Mouse (Mus musculus) right cerebral cortex, adult 18-20 months (tissue): Measurements from ENCODE around the gene Vasn.
"Not testable (repeated sequence)": the region's sequence is repeated elsewhere in the genome, so short reads cannot be mapped to it uniquely, and the experiment has no call there.

Source experiments
- DNase-seq: peaks from one replicate; pipeline ENCODE4 v3.0.0; 2022; ENCODE audit warnings: mixed read lengths

Vasn gene

DNA sequence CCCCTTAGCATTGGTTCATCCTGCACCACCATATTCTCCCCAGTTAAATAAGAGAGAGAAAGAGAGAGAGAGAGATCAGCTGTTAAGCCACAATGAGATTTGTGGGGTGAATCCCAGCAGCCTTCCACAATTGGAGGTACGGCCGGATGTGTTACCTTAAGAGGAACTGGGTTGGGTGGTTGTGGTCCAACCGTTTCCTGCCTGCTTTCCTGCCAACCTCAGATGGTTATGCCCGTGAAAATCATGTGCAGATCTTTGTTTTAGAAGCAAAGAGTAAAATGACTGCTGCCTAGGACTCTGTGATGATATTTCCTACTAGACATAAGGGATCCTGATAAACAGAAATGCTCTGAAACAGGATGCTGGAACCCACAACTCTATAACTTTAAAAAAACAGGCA, 34.4 kb downstream of the Vasn start:
- DNase-seq: no peak

DNA sequence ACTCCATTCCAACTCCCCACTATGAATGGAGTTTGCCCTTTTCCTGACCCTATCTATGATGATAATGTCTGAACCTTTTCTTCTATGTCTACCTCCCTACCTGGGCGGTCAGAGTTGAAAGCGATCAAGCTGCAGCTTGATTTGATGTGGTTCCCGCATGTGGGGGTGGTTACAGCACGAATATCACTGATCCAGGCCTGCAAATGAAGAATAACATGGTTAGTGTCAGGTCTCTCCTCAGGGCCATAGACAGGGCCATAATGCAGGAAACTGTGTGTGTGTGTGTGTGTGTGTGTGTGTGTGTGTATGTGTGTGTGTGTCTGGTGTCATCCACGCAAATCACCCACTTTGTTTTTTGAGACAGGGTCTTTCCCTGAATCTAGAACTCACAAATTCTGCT, 37.1 kb downstream of the Vasn start:
- no peak for DNase-seq

DNA sequence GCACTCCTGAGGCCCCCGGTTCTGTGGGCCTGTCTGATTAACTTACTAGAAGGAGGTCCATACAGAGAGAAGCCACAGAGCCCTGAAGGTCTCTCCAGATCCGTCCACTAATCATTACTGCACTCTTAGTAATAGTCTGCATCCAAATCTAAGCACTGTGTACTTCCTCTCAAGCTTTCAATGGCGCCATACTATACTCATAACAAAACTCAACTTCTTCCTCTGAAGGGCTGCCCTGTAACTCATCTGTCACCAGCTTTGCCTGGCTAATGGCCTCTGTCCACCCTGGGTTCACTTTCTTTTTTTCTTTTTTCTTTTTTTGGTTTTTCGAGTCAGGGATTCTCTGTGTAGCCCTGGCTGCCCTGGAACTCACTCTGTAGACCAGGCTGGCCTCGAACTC, 38.3 kb downstream of the Vasn start:
- no peak for DNase-seq

DNA sequence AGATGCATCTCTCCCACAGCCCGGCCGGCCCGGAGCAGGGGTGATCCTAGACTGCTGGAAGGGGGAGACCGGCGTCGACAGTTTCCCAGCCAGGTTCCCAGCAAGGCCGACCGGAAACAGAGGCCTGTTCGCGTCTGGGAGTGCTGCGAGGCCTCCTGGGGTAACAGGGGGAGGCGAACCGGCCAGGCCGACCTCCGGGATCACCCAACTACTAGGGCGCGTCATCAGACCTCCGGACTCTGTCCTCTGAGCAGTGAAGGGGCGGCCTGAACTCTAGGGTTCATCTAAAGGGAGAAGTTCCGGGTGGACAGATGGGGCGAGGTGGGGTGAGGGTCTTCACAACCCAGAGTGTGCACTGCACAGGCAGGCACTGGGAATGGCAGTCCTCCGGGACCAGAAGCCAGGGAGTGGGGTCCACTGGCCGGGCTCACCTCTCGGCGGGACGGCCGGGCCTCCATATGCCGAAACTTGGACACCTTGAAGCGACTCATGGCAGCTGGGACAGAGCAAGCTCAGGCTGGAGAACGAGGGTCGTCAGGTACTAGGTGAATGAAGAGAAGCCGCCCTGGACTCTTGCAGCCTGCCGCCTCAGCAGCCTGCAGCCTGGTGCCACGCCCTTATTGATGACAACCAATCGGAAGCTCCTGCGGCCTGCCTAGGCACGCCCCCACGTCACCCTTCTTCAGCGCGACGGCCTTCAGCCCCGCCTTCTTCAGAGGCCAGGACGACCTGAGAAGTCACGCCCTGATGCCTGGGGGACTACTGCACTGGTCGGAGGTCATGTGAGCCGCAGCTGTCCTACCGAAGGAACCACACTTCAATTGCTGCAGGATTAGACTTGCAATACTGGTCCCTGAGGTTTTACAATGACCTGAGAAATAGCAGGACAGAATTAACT, 39.6 kb downstream of the Vasn start, which contains the start of gene Coro7:
TSS of gene Coro7 (minus strand) at position 657 of the 898 bp plus-strand sequence.
- DNase-seq: peak; percentile 94

DNA sequence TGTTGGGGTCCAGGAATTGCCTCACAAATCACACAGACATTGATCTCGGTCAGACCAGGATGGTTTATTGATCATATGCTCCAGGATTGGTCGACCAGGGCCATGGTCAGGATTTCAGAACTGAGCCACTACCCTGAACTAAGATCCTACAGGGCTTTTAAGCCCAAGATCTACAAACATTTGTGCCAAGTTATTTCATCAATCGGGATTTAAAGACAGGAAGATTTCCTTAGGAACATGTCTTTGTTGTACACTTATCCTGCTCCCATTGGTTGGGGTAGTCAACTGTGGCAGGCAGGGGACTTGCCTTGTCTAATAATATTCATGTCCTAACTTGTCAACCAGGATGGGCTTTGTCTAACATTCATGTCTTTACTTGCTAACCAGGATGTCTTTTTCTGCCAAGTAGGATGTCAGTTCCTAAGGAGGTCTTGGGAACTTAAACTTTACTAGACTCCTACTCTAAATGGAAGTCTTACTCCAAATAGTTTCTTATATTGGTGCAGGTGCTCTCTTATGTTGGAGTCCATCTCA, 41.2 kb downstream of the Vasn start:
- not testable (repeated sequence) for DNase-seq

DNA sequence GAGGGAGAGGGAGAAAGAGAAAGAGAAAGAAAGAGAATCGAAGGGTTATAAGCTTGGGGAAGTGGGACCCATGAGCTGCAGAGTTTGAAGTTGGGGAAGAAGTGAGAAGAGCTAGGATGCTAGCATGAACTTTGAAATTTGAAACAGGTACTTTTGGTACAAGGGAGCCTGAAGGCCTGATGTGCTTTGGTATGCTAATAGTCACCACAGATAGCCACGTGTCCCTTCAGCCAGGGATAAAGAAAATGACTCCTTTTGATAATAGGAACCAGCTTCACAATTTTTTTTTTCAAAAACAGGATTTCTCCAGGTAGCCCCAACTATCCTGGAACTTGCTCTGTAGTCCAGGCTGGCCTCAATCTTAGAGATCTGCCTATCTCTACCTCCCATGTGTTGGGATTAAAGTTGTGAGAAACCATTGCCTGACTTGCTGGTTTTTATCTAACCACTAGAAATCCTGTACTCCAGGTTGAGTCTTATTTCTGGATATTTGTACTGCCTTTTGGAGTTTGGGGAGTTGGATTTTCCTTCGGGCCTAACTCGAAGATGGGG, 43.0 kb downstream of the Vasn start:
- no peak for DNase-seq

DNA sequence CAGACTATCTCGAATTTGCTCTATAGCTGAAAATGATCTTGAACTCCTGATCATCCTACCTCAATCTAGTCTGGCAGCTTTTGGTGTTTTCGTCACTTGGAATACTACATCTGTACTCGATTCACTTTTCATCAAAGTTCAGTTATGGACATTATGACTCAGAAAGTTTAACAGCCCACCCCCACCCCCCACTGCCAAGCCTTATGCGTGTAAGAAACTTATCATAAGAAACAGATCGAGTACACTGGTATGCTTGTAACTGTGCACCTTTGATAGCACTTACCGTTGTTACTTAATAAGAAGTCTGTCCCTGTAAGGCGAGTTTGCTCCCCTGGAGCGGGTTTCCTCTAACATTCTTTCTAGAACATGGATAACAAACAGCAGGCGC, 43.4 kb downstream of the Vasn start:
- DNase-seq: no peak

DNA sequence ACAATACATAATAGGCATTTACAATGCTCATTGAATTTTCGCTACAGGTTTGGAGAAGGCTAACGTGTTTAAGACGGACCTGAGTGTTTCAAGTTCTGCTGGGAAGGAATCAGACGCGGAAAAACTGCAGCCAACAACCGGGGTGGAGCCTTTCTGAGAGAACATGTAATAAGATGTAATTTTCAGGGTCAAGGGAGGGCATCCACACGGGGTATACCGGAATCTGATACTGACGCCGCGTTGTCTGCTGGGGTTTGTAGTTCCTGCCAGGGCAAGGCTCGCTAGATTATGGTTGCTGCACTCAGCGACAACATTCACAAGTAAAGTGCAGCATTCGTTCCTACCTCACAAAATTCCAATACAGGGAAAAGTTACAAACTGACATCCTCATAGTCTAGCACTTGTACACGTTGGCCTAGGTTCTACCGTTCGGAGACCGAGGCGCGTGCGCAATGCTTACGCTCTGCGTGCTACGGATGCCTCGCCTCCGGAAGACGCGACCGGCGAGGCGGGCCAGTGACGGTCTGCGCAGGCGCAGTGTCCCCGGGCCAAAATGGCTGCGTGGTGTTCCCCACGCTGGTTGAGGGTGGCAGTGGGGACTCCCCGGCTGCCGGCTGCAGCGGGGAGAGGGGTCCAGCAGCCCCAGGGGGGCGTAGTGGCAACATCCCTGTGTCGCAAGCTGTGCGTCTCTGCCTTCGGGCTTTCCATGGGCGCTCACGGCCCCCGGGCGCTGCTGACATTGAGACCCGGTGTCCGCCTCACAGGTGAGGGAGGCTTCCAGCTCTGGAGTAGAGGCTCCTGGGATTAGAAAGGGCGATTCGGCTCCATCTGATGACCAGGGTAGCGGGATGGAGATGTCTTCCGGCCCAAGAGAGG, 44.1 kb downstream of the Vasn start:
- peak; percentile 95 for DNase-seq

DNA sequence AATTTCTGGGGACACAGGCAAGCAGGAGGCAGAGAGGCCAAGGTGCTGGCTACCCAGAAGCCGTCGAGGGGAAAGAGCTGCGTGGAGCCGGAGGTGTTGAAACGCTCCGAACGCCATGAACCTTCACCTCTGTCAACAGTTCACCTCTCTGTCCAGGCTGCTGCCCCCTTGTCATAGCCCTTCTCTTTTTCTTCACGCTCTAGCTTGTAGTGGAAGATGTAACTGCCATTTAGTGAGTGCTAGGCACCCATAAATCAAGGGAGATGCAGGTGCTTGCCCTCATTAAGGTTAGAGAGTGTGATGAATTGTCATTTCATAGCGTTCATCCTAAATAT, 44.7 kb downstream of the Vasn start:
- no peak for DNase-seq

DNA sequence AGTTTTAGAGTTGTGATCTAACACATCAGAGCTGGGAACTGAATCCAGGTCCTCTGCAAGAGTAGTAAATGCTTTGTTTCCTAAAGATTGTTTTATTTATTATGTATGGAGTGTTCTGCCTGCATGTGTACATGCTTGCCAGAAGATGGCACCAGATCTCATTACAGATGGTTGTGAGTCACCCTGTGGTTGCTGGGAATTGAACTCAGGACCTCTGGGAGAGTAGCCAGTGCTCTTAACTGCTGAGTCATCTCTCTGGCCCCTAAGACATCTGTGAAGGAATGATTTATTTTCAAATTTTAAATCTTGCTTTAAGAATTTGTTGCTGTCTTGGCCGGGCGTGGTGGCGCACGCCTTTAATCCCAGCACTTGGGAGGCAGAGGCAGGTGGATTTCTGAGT, 49.6 kb downstream of the Vasn start:
- DNase-seq: not testable (repeated sequence)
